Mouse (Mus musculus): Measurements from ENCODE around the gene Pramef8. TPM values are rescaled to one million over a fixed set of nuclear protein-coding genes. Genes with fewer than 3 reads are reported as not detected.

Pramef8 gene
- total RNA-seq, 2 experiments from 2014 or later = 9.9 to 13.7 TPM

Other genes starting within 250 kb of the Pramef8 start
- 10 to 100 TPM; 30.1 to 30.5 TPM for gene Prdm2, start 199.4 kb upstream of the Pramef8 start, total RNA-seq (2021)
- 10 to 100 TPM; 10.6 to 11.9 TPM for gene Pdpn, start 112.9 kb upstream of the Pramef8 start, total RNA-seq (2021)
- under 1 TPM; 0.71 to 0.93 TPM for gene Lrrc38, start 62.7 kb upstream of the Pramef8 start, total RNA-seq (2021)
- not detected for gene Pramel1, start 18.0 kb upstream of the Pramef8 start, total RNA-seq (2021)
- gene Oog4, start 37.9 kb downstream of the Pramef8 start, total RNA-seq (2021) = not detected
- gene Gm13043, start 98.9 kb downstream of the Pramef8 start, total RNA-seq (2021) = not detected
- not detected for gene Gm13040, start 123.5 kb downstream of the Pramef8 start, total RNA-seq (2021)
- not detected for gene BC080695, start 139.3 kb downstream of the Pramef8 start, total RNA-seq (2021)
- not detected for gene Gm13057, start 139.3 kb downstream of the Pramef8 start, total RNA-seq (2021)
- gene Gm13083, start 202.6 kb downstream of the Pramef8 start, total RNA-seq (2021) = not detected
- gene Gm13088, start 244.8 kb downstream of the Pramef8 start, total RNA-seq (2021) = not detected